Mouse (Mus musculus) limb, embryonic 14.5 days (tissue): Measurements from ENCODE around the gene Ccr1l1. TPM values are rescaled to one million over a fixed set of nuclear protein-coding genes. Genes with fewer than 3 reads are reported as not detected.

Experiments
- ATAC-seq: fragments of 200-750 bp; cut with Nextera tagmentation; 2 replicates; pipeline ENCODE4 v1.8.0; 2017; ENCODE audit warnings: low read depth, moderate number of reproducible peaks, moderate TSS enrichment; ENCODE audit not compliant: low FRiP score
- DNase-seq: peaks from one replicate; pipeline ENCODE4 v3.0.0-alpha.2; 2015; ENCODE audit warnings: low spot score
- H3K27ac ChIP-seq: fragments of 300-500 bp; sonication (generic); replicated peaks from 2 replicates; pipeline ENCODE4 v1.5.1; 2014; ENCODE audit warnings: low read depth, mild to moderate bottlenecking, low read length, moderate library complexity, mixed read lengths
- H3K27me3 ChIP-seq: fragments of 300-500 bp; sonication (generic); 2 replicates; pipeline ENCODE4 v1.6.1; 2014; ENCODE audit warnings: low read length, mixed read lengths; ENCODE audit not compliant: control insufficient read depth, insufficient read depth
- H3K36me3 ChIP-seq: fragments of 300-500 bp; sonication (generic); 2 replicates; pipeline ENCODE4 v1.6.1; 2014; ENCODE audit warnings: mild to moderate bottlenecking, low read length, moderate library complexity, mixed read lengths; ENCODE audit not compliant: control insufficient read depth, insufficient read depth
- H3K4me1 ChIP-seq: fragments of 300-500 bp; sonication (generic); 2 replicates; pipeline ENCODE4 v1.6.1; 2014; ENCODE audit warnings: antibody characterized with exemption, low read length, mixed read lengths; ENCODE audit not compliant: control insufficient read depth, insufficient read depth
- H3K4me2 ChIP-seq: fragments of 300-500 bp; sonication (generic); replicated peaks from 2 replicates; pipeline ENCODE4 v1.6.1; 2014; ENCODE audit warnings: low read depth, mild to moderate bottlenecking, low read length, moderate library complexity; ENCODE audit not compliant: severe bottlenecking
- H3K4me3 ChIP-seq: fragments of 300-500 bp; sonication (generic); replicated peaks from 2 replicates; pipeline ENCODE4 v1.5.1; 2014; ENCODE audit warnings: low read length
- H3K9ac ChIP-seq: fragments of 300-500 bp; sonication (generic); 2 replicates; pipeline ENCODE4 v1.6.1; 2014; ENCODE audit warnings: mild to moderate bottlenecking, low read depth, low read length, moderate library complexity; ENCODE audit not compliant: severe bottlenecking
- H3K9me3 ChIP-seq: fragments of 300-500 bp; sonication (generic); 2 replicates; pipeline ENCODE4 v1.6.1; 2016; ENCODE audit warnings: low read length; ENCODE audit not compliant: control insufficient read depth
- POLR2A ChIP-seq: fragments of 200-500 bp; IDR thresholded peaks from 2 replicates; pipeline ENCODE4 v1.8.0; 2012; ENCODE audit warnings: inconsistent platforms, mild to moderate bottlenecking, moderate library complexity, borderline replicate concordance; ENCODE audit not compliant: insufficient read depth, insufficient read length; ENCODE audit errors: extremely low read depth
- WGBS: fragments of 180-500 bp; shearing (Covaris S2); extraction: QIAGEN DNeasy Blood & Tissue Kit; methylation state at CpG from one replicate; pipeline ENCODE4 v1.1.7; 2014; 5-methylcytosine and 5-hydroxymethylcytosine counted together
- polyA plus RNA-seq, 2 experiments: library from polyadenylated mRNA; depleted of rRNA in 1 of 2; stranded (reverse) in 1 of 2; unstranded in 1 of 2; fragments of >200 nt; fragmentation: Nextera tagmentation in 1 of 2; extraction: Ambion mirVana in 1 of 2; gene quantifications; 2 replicates each; pipeline versions ENCODE4 v1.2.1 to v1.2.3; 2012 to 2014

Gene Ccr1l1
- polyA plus RNA-seq, 2 experiments, result 0.10 TPM; not detected in 1

GRCm38 (mm10) chr9:124012691-124013090 lies 34.5 kb upstream of the Ccr1l1 start:
- Histone ChIP-seq H3K27me3 (no peaks in the 10 kb centered on the region), H3K4me2 (no peak overlapping the region), H3K9me3 (no peaks in the 10 kb centered on the region), H3K36me3 (no peaks in the 10 kb centered on the region), H3K27ac (no peak overlapping the region), H3K4me3 (no peak overlapping the region), H3K9ac (no peak overlapping the region), H3K4me1 (no peaks in the 10 kb centered on the region)
- no peak for DNase-seq
- WGBS, result 69% methylated on average over 2 of the region's 2 CpGs
- TF ChIP-seq POLR2A, result no peak
- ATAC-seq, result no peak

DNA sequence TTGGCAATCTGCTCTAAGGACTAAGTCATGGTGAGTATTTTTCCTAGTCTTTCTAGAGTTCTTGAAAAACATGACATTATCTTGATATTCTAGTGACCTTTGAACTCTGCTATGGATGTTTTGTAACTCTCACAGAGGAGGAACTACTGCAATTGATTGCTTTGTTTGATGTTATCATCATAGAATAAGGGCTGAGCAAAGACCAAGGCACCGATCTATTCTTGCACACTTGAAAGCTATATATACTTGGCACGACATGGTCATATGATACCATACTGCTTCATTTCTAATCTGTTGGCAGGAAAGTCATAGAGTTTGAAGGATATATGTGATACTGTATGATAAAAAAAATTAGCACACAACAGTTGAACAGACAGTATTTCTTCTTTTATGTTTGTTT lies 21.6 kb upstream of the Ccr1l1 start:
- H3K4me1 ChIP-seq, result no peaks in the 10 kb centered on the region
- no peak overlapping the region for H3K27ac ChIP-seq
- no peak overlapping the region for H3K9ac ChIP-seq
- no peaks in the 10 kb centered on the region for H3K36me3 ChIP-seq
- no peaks in the 10 kb centered on the region for H3K9me3 ChIP-seq
- WGBS, result 83% methylated on average over 2 of the region's 2 CpGs
- DNase-seq (no peak), ATAC-seq (no peak)
- H3K4me2 ChIP-seq, result no peak overlapping the region
- no peak overlapping the region for H3K4me3 ChIP-seq
- no peaks in the 10 kb centered on the region for H3K27me3 ChIP-seq
- TF ChIP-seq POLR2A, result no peak

- ATAC-seq (no peak), DNase-seq (no peak)
- no peak overlapping the region for H3K27ac ChIP-seq
- H3K4me1 ChIP-seq, result no peaks in the 10 kb centered on the region
- no peaks in the 10 kb centered on the region for H3K27me3 ChIP-seq
- no peaks in the 10 kb centered on the region for H3K36me3 ChIP-seq
- H3K4me3 ChIP-seq, result no peak overlapping the region
- H3K9me3 ChIP-seq, result no peaks in the 10 kb centered on the region
- H3K9ac ChIP-seq, result no peak overlapping the region
- 74% methylated on average over 3 of the region's 3 CpGs for WGBS
- H3K4me2 ChIP-seq, result no peak overlapping the region
- no peak for TF ChIP-seq POLR2A
Measured at GRCm38 (mm10) chr9:123997719-123998118, 19.5 kb upstream of the Ccr1l1 start.

GRCm38 (mm10) chr9:123991312-123991906 lies 13.2 kb upstream of the Ccr1l1 start:
- no peaks in the 10 kb centered on the region for H3K27me3 ChIP-seq
- H3K9ac ChIP-seq, result no peak overlapping the region
- H3K36me3 ChIP-seq, result no peaks in the 10 kb centered on the region
- 58% methylated on average over 1 of the region's 1 CpGs for WGBS
- H3K9me3 ChIP-seq, result no peaks in the 10 kb centered on the region
- no peaks in the 10 kb centered on the region for H3K4me1 ChIP-seq
- no peak overlapping the region for H3K4me3 ChIP-seq
- ATAC-seq, result no peak
- DNase-seq, result no peak
- H3K27ac ChIP-seq, result no peak overlapping the region
- no peak for TF ChIP-seq POLR2A
- H3K4me2 ChIP-seq, result no peak overlapping the region

DNA sequence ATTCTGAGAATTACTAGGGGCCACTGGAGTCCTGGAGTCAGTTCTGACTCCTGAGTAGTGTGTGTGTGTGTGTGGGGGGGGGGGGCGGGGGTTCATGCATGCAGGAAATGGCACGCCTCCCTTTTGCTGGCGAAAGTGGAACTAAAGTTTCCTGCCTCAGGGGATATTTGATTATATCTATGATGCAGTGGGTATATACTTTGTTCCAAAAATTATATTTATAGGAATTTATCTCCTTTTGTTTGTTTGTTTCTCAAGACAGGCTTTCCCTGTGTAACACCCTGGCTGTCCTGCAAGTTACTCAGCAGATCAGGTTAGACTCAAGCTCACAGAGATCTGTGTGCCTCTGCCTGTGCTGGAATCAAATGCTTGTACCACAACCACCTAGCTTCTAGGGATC lies 11.5 kb upstream of the Ccr1l1 start:
- no peak for TF ChIP-seq POLR2A
- Histone ChIP-seq H3K27ac (no peak overlapping the region), H3K9me3 (no peaks in the 10 kb centered on the region), H3K4me1 (no peaks in the 10 kb centered on the region), H3K4me2 (no peak overlapping the region), H3K4me3 (no peak overlapping the region), H3K27me3 (no peaks in the 10 kb centered on the region), H3K9ac (no peak overlapping the region), H3K36me3 (no peaks in the 10 kb centered on the region)
- ATAC-seq, result no peak
- 55% methylated on average over 3 of the region's 3 CpGs for WGBS
- DNase-seq, result no peak

DNA sequence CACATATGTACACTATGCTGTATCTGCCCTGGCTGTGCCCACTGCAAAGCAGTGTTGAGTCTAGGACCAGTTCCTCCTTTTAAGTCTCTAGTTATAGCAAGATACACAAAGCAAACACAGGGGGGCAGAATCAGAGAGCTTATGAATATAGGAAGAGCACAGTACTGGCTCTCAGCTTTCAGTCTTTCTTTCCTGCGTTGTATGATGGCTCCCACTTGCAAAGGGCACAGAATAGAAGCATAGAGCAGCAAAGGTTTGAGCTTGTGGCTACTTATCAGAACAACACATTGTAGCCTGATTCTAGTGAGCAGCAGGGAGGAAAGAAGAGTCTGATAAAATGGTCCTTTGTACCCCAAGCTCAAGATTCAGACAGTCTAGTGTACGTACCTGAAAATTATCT lies 8.0 kb upstream of the Ccr1l1 start:
- 75% methylated on average over 2 of the region's 2 CpGs for WGBS
- no peaks in the 10 kb centered on the region for H3K9me3 ChIP-seq
- TF ChIP-seq POLR2A, result no peak
- no peak overlapping the region for H3K9ac ChIP-seq
- no peaks in the 10 kb centered on the region for H3K27me3 ChIP-seq
- H3K4me2 ChIP-seq, result no peak overlapping the region
- H3K27ac ChIP-seq, result no peak overlapping the region
- H3K4me1 ChIP-seq, result no peaks in the 10 kb centered on the region
- no peaks in the 10 kb centered on the region for H3K36me3 ChIP-seq
- DNase-seq (peak; percentile 5), ATAC-seq (no peak)
- H3K4me3 ChIP-seq, result no peak overlapping the region
